Mouse (Mus musculus) cerebellum, adult 2 months (tissue): ENCODE measurements at regions not wholly inside any gene's neighbourhood (a gene's known extent, or its start where the extent isn't known, plus 50 kb on each side); places are given as distances from the start of the nearest gene placed in this dataset.

Experiments
- CTCF ChIP-seq: fragments of 200-500 bp; IDR thresholded peaks from 2 replicates; pipeline ENCODE4 v1.5.1; 2011; ENCODE audit warnings: low read depth, mild to moderate bottlenecking, control low read depth, low read length, moderate library complexity, borderline replicate concordance; ENCODE audit not compliant: insufficient read depth
- POLR2A ChIP-seq: fragments of 200-500 bp; IDR thresholded peaks from 2 replicates; pipeline ENCODE4 v1.6.1; 2011; ENCODE audit warnings: low read length, control low read depth, borderline replicate concordance; ENCODE audit not compliant: insufficient read depth

GRCm38 (mm10) chr1:96596141-96596540, 275.8 kb downstream of the Slco4c1 start:
- TF ChIP-seq CTCF = no peak
- TF ChIP-seq POLR2A = no peak
